Mouse (Mus musculus) neural tube, embryonic 14.5 days (tissue): ENCODE data around the gene Ogdh. TPM values are rescaled to one million over a fixed set of nuclear protein-coding genes. Genes with fewer than 3 reads are reported as not detected.
A peak's percentile ranks its signal among the peaks of the same experiment; 100 is the strongest.

Experiments
- ATAC-seq: fragments of 200-750 bp; cut with Nextera tagmentation; 2 replicates; pipeline ENCODE4 v1.8.0; 2017; ENCODE audit warnings: low read depth, mild to moderate bottlenecking, moderate TSS enrichment, moderate library complexity
- H3K27ac ChIP-seq: fragments of 300-500 bp; sonication (generic); 2 replicates; pipeline ENCODE4 v1.5.1; 2014; ENCODE audit warnings: low read depth, mild to moderate bottlenecking, control low read depth, low read length, moderate library complexity, mixed read lengths
- H3K27me3 ChIP-seq: fragments of 300-500 bp; sonication (generic); 2 replicates; pipeline ENCODE4 v1.6.1; 2014; ENCODE audit warnings: low read length; ENCODE audit not compliant: control insufficient read depth, insufficient read depth
- H3K36me3 ChIP-seq: fragments of 300-500 bp; sonication (generic); 2 replicates; pipeline ENCODE4 v1.6.1; 2014; ENCODE audit warnings: low read length, mixed read lengths; ENCODE audit not compliant: control insufficient read depth, insufficient read depth
- H3K4me1 ChIP-seq: fragments of 300-500 bp; sonication (generic); 2 replicates; pipeline ENCODE4 v1.6.1; 2014; ENCODE audit warnings: low read length; ENCODE audit not compliant: control insufficient read depth, insufficient read depth
- H3K4me2 ChIP-seq: fragments of 300-500 bp; sonication (generic); 2 replicates; pipeline ENCODE4 v1.6.1; 2014; ENCODE audit warnings: mild to moderate bottlenecking, low read depth, low read length, control low read depth
- H3K4me3 ChIP-seq: fragments of 300-500 bp; sonication (generic); 2 replicates; pipeline ENCODE4 v1.5.1; 2014; ENCODE audit warnings: low read depth, low read length, control low read depth, mixed read lengths
- H3K9ac ChIP-seq: fragments of 300-500 bp; sonication (generic); replicated peaks from 2 replicates; pipeline ENCODE4 v1.6.1; 2014; ENCODE audit warnings: low read depth, mild to moderate bottlenecking, control low read depth, low read length, mixed read lengths
- H3K9me3 ChIP-seq: fragments of 300-500 bp; sonication (generic); 2 replicates; pipeline ENCODE4 v1.6.1; 2016; ENCODE audit warnings: low read length; ENCODE audit not compliant: control insufficient read depth
- WGBS: fragments of 180-500 bp; shearing (Covaris S2); extraction: QIAGEN DNeasy Blood & Tissue Kit; methylation state at CpG from one replicate; pipeline ENCODE4 v1.1.7; 2014; 5-methylcytosine and 5-hydroxymethylcytosine counted together
- microRNA-seq: library from miRNA; unstranded; fragments of <30 nt; microRNA quantifications from one replicate; pipeline ENCODE4, GENCODE M21; 2016
- polyA plus RNA-seq: library from polyadenylated mRNA; unstranded; fragments of >200 nt; fragmentation: Nextera tagmentation; extraction: Ambion mirVana; gene quantifications from 2 replicates; pipeline ENCODE4 v1.2.1, GENCODE M21; 2014

Gene Ogdh
- polyA plus RNA-seq, 1 experiment from 2014 or later = 115 TPM

GRCm38 (mm10) chr11:6403830-6404405 is 112.5 kb downstream of the Ogdh start:
- no peak overlapping the region for H3K4me2 ChIP-seq
- 95% methylated on average over 5 of the region's 5 CpGs for WGBS
- H3K4me1 ChIP-seq = no peaks in the 10 kb centered on the region; the same call in 1 of the 2 replicates
- H3K9ac ChIP-seq = no peak overlapping the region
- H3K36me3 ChIP-seq = peaks cover 65% of the 10 kb centered on the region
- no peaks in the 10 kb centered on the region for H3K27me3 ChIP-seq
- H3K27ac ChIP-seq = no peak overlapping the region
- H3K4me3 ChIP-seq = no peak overlapping the region
- no peak for ATAC-seq
- H3K9me3 ChIP-seq = no peaks in the 10 kb centered on the region

GRCm38 (mm10) chr11:6404699-6405566 is 113.5 kb downstream of the Ogdh start:
- Histone ChIP-seq H3K4me2 (no peak overlapping the region), H3K36me3 (peaks cover 55% of the 10 kb centered on the region), H3K4me1 (no peaks in the 10 kb centered on the region; the same call in 1 of the 2 replicates), H3K9ac (no peak overlapping the region), H3K4me3 (no peak overlapping the region), H3K27ac (peak overlapping the region; percentile 48), H3K27me3 (no peaks in the 10 kb centered on the region), H3K9me3 (no peaks in the 10 kb centered on the region)
- no peak for ATAC-seq
- 93% methylated on average over 9 of the region's 9 CpGs for WGBS

GRCm38 (mm10) chr11:6405591-6406081 is 114.2 kb downstream of the Ogdh start:
- no peak for ATAC-seq
- H3K9ac ChIP-seq = no peak overlapping the region

More at GRCm38 (mm10) chr11:6405591-6406081, 114.2 kb downstream of the Ogdh start:
- H3K27ac ChIP-seq = peak overlapping the region; percentile 55
- no peaks in the 10 kb centered on the region for H3K27me3 ChIP-seq
- WGBS = 76% methylated on average over 4 of the region's 4 CpGs
- H3K4me1 ChIP-seq = no peaks in the 10 kb centered on the region; the same call in 1 of the 2 replicates
- H3K4me3 ChIP-seq = no peak overlapping the region
- H3K36me3 ChIP-seq = peaks cover 52% of the 10 kb centered on the region
- no peak overlapping the region for H3K4me2 ChIP-seq
- no peaks in the 10 kb centered on the region for H3K9me3 ChIP-seq

Small RNAs within 50 kb of the gene (microRNA-seq; reads per million reads assigned to microRNA genes)
- 1.1 reads per million for gene Mir7651

Other genes with a start within 250 kb of the Ogdh start
- gene Camk2b, start 225.3 kb upstream of the Ogdh start, polyA plus RNA-seq = 106 and 144 TPM in 2 replicates
- gene A730071L15Rik, start 91.6 kb upstream of the Ogdh start, polyA plus RNA-seq = 0.64 and 0.83 TPM in 2 replicates
- 58.0 and 65.5 TPM in 2 replicates for gene Nudcd3, start 91.2 kb upstream of the Ogdh start, polyA plus RNA-seq
- gene Npc1l1, start 61.5 kb upstream of the Ogdh start, polyA plus RNA-seq = 0.05 and 0.26 TPM in 2 replicates
- 75.2 and 78.3 TPM in 2 replicates for gene Ddx56, start 23.9 kb upstream of the Ogdh start, polyA plus RNA-seq
- gene Tmed4, start 16.8 kb upstream of the Ogdh start, polyA plus RNA-seq = 130 and 133 TPM in 2 replicates
- 31.4 and 32.8 TPM in 2 replicates for gene Zmiz2, start 97.4 kb downstream of the Ogdh start, polyA plus RNA-seq
- 4,020 and 4,257 TPM in 2 replicates for gene Ppia, start 123.8 kb downstream of the Ogdh start, polyA plus RNA-seq
- gene H2afv, start 152.8 kb downstream of the Ogdh start, polyA plus RNA-seq = 188 and 234 TPM in 2 replicates
- gene Purb, start 184.3 kb downstream of the Ogdh start, polyA plus RNA-seq = 11.4 and 11.6 TPM in 2 replicates
- 0.16 and 0.59 TPM in 2 replicates for gene Myo1g, start 229.3 kb downstream of the Ogdh start, polyA plus RNA-seq